Mouse (Mus musculus) MEL (cell line): ENCODE results near the gene Krt90. TPM values are rescaled to one million over a fixed set of nuclear protein-coding genes. Genes with fewer than 3 reads are reported as not detected.

Experiments
- DNase-seq: peaks from one replicate; pipeline ENCODE4 v3.0.0; 2011; ENCODE audit warnings: low read depth, low spot score
- H3K27ac ChIP-seq: 2 replicates; pipeline ENCODE4 v1.5.1; 2012; ENCODE audit warnings: low read depth, mild to moderate bottlenecking, control low read depth, low read length, moderate library complexity; ENCODE audit not compliant: control insufficient read depth
- H3K27me3 ChIP-seq, 2 experiments: fragments of 150-350 bp in 1 of 2; sonication (generic) in 1 of 2; 2 replicates each; pipeline ENCODE4 v1.6.1; 2012; ENCODE audit warnings: low read length in 2 of 2, mild to moderate bottlenecking in 2 of 2, improper control_type of control experiment in 1 of 2, moderate library complexity in 1 of 2; ENCODE audit not compliant: insufficient read depth in 2 of 2, control insufficient read depth in 1 of 2
- H3K36me3 ChIP-seq, 2 experiments: 2 replicates each; pipeline ENCODE4 v1.6.1; 2012 to 2014; ENCODE audit warnings: low read length in 2 of 2, improper control_type of control experiment in 1 of 2, inconsistent platforms in 1 of 2, mild to moderate bottlenecking in 1 of 2; ENCODE audit not compliant: insufficient read depth in 2 of 2, control insufficient read depth in 1 of 2
- H3K4me1 ChIP-seq, 2 experiments: fragments of 150-350 bp in 1 of 2; sonication (generic) in 1 of 2; 2 replicates each; pipeline ENCODE4 v1.6.1; 2012; ENCODE audit warnings: low read length in 2 of 2, improper control_type of control experiment in 1 of 2, mild to moderate bottlenecking in 1 of 2; ENCODE audit not compliant: insufficient read depth in 2 of 2, control insufficient read depth in 1 of 2
- H3K4me3 ChIP-seq, 2 experiments: fragments of 150-350 bp in 1 of 2; sonication (generic) in 1 of 2; 2 replicates each; pipeline ENCODE4 v1.5.1; 2012; ENCODE audit warnings: low read depth in 2 of 2, low read length in 2 of 2, mild to moderate bottlenecking in 2 of 2, moderate library complexity in 2 of 2, control low read depth in 1 of 2, improper control_type of control experiment in 1 of 2; ENCODE audit not compliant: control insufficient read depth in 1 of 2, insufficient read depth in 1 of 2
- H3K79me2 ChIP-seq: 2 replicates; pipeline ENCODE4 v1.6.1; 2012; ENCODE audit warnings: mild to moderate bottlenecking, low read length, moderate library complexity; ENCODE audit not compliant: control insufficient read depth, poor library complexity, insufficient read depth
- H3K9ac ChIP-seq: 2 replicates; pipeline ENCODE4 v1.6.1; 2012; ENCODE audit warnings: low read depth, mild to moderate bottlenecking, control low read depth, low read length, moderate library complexity; ENCODE audit not compliant: control insufficient read depth, poor library complexity, severe bottlenecking
- H3K9me3 ChIP-seq: fragments of 150-350 bp; sonication (generic); replicated peaks from 2 replicates; pipeline ENCODE4 v1.6.1; 2012; ENCODE audit warnings: mild to moderate bottlenecking, low read length, improper control_type of control experiment, moderate library complexity; ENCODE audit not compliant: insufficient read depth
- CTCF ChIP-seq, 3 experiments: IDR thresholded peaks in 2 of 3; conservative IDR thresholded peaks in 1 of 3; 2 replicates each; pipeline ENCODE4 v1.5.1; 2011 to 2012; ENCODE audit warnings: low read length in 3 of 3, low read depth in 2 of 3, mild to moderate bottlenecking in 2 of 3, improper control_type of control experiment in 1 of 3, inconsistent platforms in 1 of 3, mixed read lengths in 1 of 3, moderate library complexity in 1 of 3; ENCODE audit not compliant: control insufficient read depth in 1 of 3, insufficient read depth in 1 of 3, poor library complexity in 1 of 3, severe bottlenecking in 1 of 3
- ETS1 ChIP-seq: IDR thresholded peaks from 2 replicates; pipeline ENCODE4 v1.6.1; 2012; ENCODE audit warnings: low read depth, mild to moderate bottlenecking, inconsistent platforms, low read length, improper control_type of control experiment, moderate library complexity
- HCFC1 ChIP-seq: IDR thresholded peaks from 2 replicates; pipeline ENCODE4 v1.6.1; 2012; ENCODE audit warnings: low read depth, mild to moderate bottlenecking, inconsistent platforms, low read length, improper control_type of control experiment, moderate library complexity
- MAFK ChIP-seq: IDR thresholded peaks from 2 replicates; pipeline ENCODE4 v1.6.1; 2011; ENCODE audit warnings: low read depth, mild to moderate bottlenecking, low read length, improper control_type of control experiment, borderline replicate concordance
- MAX ChIP-seq: IDR thresholded peaks from 2 replicates; pipeline ENCODE4 v1.6.1; 2011; ENCODE audit warnings: low read length, improper control_type of control experiment
- MEF2A ChIP-seq: IDR thresholded peaks from 2 replicates; pipeline ENCODE4 v1.6.1; 2014; ENCODE audit warnings: low read depth, mild to moderate bottlenecking, inconsistent platforms, low read length, improper control_type of control experiment; ENCODE audit not compliant: poor library complexity, insufficient replicate concordance, severe bottlenecking; ENCODE audit errors: extremely low read depth
- MXI1 ChIP-seq: IDR thresholded peaks from 2 replicates; pipeline ENCODE4 v1.6.1; 2011; ENCODE audit warnings: mild to moderate bottlenecking, low read depth, low read length, improper control_type of control experiment
- MYC ChIP-seq: IDR thresholded peaks from 2 replicates; pipeline ENCODE4 v1.6.1; 2011; ENCODE audit warnings: low read depth, mild to moderate bottlenecking, low read length, improper control_type of control experiment, moderate library complexity
- NELFE ChIP-seq: IDR thresholded peaks from 2 replicates; pipeline ENCODE4 v1.6.1; 2011; ENCODE audit warnings: low read depth, low read length, improper control_type of control experiment
- POLR2A ChIP-seq, 2 experiments: IDR thresholded peaks; 2 replicates each; pipeline ENCODE4 v1.6.1; 2011 to 2012; ENCODE audit warnings: low read length in 2 of 2, mild to moderate bottlenecking in 2 of 2, control low read depth in 1 of 2, improper control_type of control experiment in 1 of 2, low read depth in 1 of 2, moderate library complexity in 1 of 2; ENCODE audit not compliant: control insufficient read depth in 1 of 2, insufficient read depth in 1 of 2, poor library complexity in 1 of 2
- RCOR1 ChIP-seq: IDR thresholded peaks from 2 replicates; pipeline ENCODE4 v1.6.1; 2012; ENCODE audit warnings: low read depth, mild to moderate bottlenecking, inconsistent platforms, low read length, improper control_type of control experiment
- TAL1 ChIP-seq: IDR thresholded peaks from 2 replicates; pipeline ENCODE4 v1.6.1; 2012; ENCODE audit warnings: mild to moderate bottlenecking, inconsistent platforms, low read length, moderate library complexity, mixed read lengths
- TCF12 ChIP-seq: IDR thresholded peaks from 2 replicates; pipeline ENCODE4 v1.6.1; 2014; ENCODE audit warnings: low read depth, mild to moderate bottlenecking, inconsistent platforms, low read length, improper control_type of control experiment, moderate library complexity
- USF1 ChIP-seq: IDR thresholded peaks from 2 replicates; pipeline ENCODE4 v1.6.1; 2014; ENCODE audit warnings: low read depth, mild to moderate bottlenecking, inconsistent platforms, low read length, improper control_type of control experiment, moderate library complexity
- ZC3H11A ChIP-seq: IDR thresholded peaks from 2 replicates; pipeline ENCODE4 v1.6.1; 2012; ENCODE audit warnings: low read depth, mild to moderate bottlenecking, inconsistent platforms, low read length, improper control_type of control experiment
- ZKSCAN1 ChIP-seq: IDR thresholded peaks from 2 replicates; pipeline ENCODE4 v1.6.1; 2012; ENCODE audit warnings: low read depth, mild to moderate bottlenecking, inconsistent platforms, low read length, improper control_type of control experiment, moderate library complexity
- ZMIZ1 ChIP-seq: IDR thresholded peaks from 2 replicates; pipeline ENCODE4 v1.6.1; 2012; ENCODE audit warnings: low read depth, mild to moderate bottlenecking, inconsistent platforms, low read length, improper control_type of control experiment, moderate library complexity
- ZNF384 ChIP-seq: IDR thresholded peaks from 2 replicates; pipeline ENCODE4 v1.6.1; 2012; ENCODE audit warnings: low read depth, mild to moderate bottlenecking, inconsistent platforms, low read length, improper control_type of control experiment
- polyA plus RNA-seq, 2 experiments: library from polyadenylated mRNA; stranded (reverse) in 1 of 2; unstranded in 1 of 2; fragments of >175 nt in 1 of 2; fragments of >200 nt in 1 of 2; gene quantifications; 2 replicates each; pipeline versions ENCODE4 v1.2.1 to v1.2.4; 2012; ENCODE audit warnings: low replicate concordance in 2 of 2, low read depth in 1 of 2; ENCODE audit not compliant: insufficient read length in 2 of 2, insufficient read depth in 1 of 2, missing spikeins in 1 of 2
- total RNA-seq: library from RNA; depleted of rRNA; stranded (reverse); fragments of 300-350 nt; gene quantifications from 2 replicates; pipeline ENCODE4 v1.2.3, GENCODE M21; 2012

The Krt90 gene
- total and polyA plus RNA-seq, 3 experiments = not detected

DNA sequence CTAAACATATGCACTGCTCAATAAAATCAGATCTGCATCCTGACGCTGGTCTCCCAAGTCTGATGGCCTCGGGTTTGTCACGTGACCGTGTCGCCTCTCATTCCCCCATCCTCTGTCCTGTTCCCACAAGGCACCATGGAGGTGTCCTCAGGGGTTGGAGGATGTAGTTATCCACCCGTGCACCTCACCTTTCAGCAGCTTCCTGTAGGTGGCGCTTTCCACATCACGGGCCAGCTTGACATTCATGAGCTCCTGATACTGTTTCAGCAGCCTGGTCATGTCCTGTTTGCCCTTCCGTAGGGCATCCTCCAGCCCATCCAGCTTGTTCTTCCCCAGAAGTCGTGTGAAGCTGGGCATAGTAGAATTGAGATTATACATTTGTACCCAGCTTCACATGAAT, 25.5 kb upstream of the Krt90 start:
- Histone ChIP-seq H3K36me3 (no peaks in the 10 kb centered on the region), H3K27ac (no peak overlapping the region), H3K9me3 (no peaks in the 10 kb centered on the region), H3K27me3 (no peaks in the 10 kb centered on the region), H3K9ac (no peak overlapping the region), H3K4me3 (no peak overlapping the region), H3K79me2 (no peaks in the 10 kb centered on the region), H3K4me1 (no peaks in the 10 kb centered on the region)
- TF ChIP-seq POLR2A (IDR thresholded peaks at IDR 0.05; ENCODE audit: control insufficient read depth in 1 of 2, insufficient read depth in 1 of 2, low read depth in 1 of 2, low read length in 2 of 2, poor library complexity in 1 of 2) = no peak
- peak; percentile 23 to 55 (median 45) for TF ChIP-seq CTCF (IDR thresholded peaks at IDR 0.05 in 2 of 3, conservative IDR thresholded peaks at IDR 0.05 in 1 of 3; ENCODE audit: control insufficient read depth in 1 of 3, insufficient read depth in 1 of 3, low read depth in 2 of 3, low read length in 3 of 3, poor library complexity in 1 of 3, severe bottlenecking in 1 of 3)
- DNase-seq = peak; percentile 11

DNA sequence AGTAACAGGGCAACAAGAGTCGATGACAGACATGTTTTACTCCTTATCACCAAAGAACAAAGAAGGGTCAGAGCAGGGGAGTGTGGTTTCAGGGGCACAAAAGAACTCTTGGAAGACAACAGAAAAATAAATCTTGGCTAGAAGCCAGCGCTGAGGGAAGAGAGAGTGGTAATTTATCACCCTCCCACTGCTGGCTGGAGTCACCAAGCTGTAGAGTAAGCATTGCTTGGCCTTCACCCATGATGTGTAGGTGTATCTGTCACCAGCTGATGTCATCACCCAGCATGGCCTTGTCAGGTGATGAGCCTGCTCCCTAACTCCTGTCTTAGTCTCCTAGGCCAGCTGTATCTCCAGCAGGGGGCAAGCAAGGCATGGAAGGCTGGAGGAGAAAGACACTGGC, 21.7 kb upstream of the Krt90 start:
- no peaks in the 10 kb centered on the region for H3K27me3 ChIP-seq
- no peaks in the 10 kb centered on the region for H3K79me2 ChIP-seq
- no peak overlapping the region for H3K4me3 ChIP-seq
- TF ChIP-seq HCFC1 = no peak
- no peak for TF ChIP-seq MAX
- H3K36me3 ChIP-seq = no peaks in the 10 kb centered on the region
- no peak for DNase-seq
- no peaks in the 10 kb centered on the region for H3K9me3 ChIP-seq
- no peak overlapping the region for H3K27ac ChIP-seq
- no peaks in the 10 kb centered on the region for H3K4me1 ChIP-seq
- H3K9ac ChIP-seq = no peak overlapping the region

DNA sequence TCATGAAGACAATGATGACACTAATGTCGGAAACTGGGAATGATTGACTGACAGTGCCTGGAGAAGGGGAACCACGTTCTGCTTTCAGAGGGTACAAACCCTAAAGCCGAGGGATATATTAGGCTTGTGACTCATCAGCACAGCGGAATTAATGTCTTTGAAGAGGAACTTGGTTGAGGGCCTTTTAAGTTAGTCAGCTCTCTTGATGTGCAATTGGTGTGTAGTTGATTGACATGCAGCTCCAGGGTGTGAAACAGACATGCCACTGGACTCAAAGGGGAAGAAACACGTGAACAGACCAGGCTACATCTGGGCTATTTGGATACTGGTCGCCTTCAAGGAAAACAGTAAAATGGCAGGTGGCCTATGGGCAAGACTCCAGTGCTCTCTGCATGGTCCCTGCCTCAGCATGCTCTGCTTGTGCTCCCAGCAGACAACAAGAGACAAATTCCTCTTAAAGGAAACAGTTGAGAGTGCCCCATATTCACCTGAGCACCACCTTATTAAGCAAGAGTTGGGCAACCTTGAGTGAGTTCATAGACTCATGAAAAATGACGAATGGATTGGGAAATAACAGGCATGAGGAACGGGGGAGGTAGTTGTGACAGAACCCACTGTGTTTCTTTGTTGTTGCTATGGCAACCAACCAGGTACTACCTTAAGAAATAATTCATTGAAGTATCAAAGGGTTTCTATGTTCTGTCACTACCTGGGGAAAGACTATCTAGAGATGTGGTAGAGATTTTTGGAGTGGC, 20.6 kb upstream of the Krt90 start:
- H3K9ac ChIP-seq = no peak overlapping the region
- H3K79me2 ChIP-seq = no peaks in the 10 kb centered on the region
- TF ChIP-seq ZC3H11A (no peak), ZNF384 (no peak), RCOR1 (no peak), USF1 (no peak), HCFC1 (no peak), ZKSCAN1 (no peak), CTCF (IDR thresholded peaks at IDR 0.05 in 2 of 3, conservative IDR thresholded peaks at IDR 0.05 in 1 of 3; ENCODE audit: control insufficient read depth in 1 of 3, insufficient read depth in 1 of 3, low read depth in 2 of 3, low read length in 3 of 3, poor library complexity in 1 of 3, severe bottlenecking in 1 of 3) (no peak), ETS1 (no peak), TCF12 (no peak), MEF2A (no peak), NELFE (no peak), MYC (no peak), TAL1 (no peak), MXI1 (no peak), ZMIZ1 (no peak), MAFK (no peak)
- DNase-seq = no peak
- H3K4me1 ChIP-seq = no peaks in the 10 kb centered on the region
- H3K4me3 ChIP-seq = no peak overlapping the region
- no peak overlapping the region for H3K27ac ChIP-seq
- H3K36me3 ChIP-seq = no peaks in the 10 kb centered on the region
- H3K9me3 ChIP-seq = no peaks in the 10 kb centered on the region
- no peaks in the 10 kb centered on the region for H3K27me3 ChIP-seq
